In the genomic region with DNA sequence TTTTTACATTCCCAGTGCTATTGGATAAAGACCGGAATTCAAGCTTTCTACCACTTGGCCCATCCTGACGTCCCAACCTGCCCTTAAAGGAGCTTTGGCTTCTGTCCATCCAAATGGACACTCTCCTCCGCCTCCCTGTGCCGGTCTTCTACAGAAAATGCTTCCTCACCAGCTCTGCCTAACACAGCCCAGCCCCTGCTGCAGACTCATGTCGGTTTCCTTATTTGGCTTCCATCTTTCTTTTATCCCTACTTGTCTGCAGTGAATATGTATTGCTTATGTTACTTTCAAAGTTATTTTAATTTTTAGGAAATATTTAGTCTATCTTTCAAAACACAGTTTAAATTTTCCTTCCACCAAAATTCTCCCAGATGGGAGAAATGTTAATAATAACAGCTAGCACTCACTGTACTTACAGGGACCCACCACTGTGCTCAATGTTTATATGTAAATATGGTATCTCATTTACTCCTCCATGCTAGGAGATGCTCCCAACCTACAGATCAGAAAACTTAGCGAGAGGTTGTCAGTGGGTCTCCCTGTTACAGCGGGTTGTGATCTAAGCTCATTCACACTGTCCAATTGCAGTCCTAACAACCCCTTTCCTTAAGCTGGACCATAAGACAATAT, we compare ENCODE assay signal across 22 mouse cellular contexts.
DNase-seq lines count a peak whose midpoint lies in the region; ATAC-seq and TF ChIP-seq lines count a peak whose summit lies in the region.
"Had no signal": no experiment of that assay in that cellular context is flagged by ENCODE, and none has a peak within 500 bp of the region (broad histone marks: within the 10 kb centered on the region; RNA-seq: fewer than 3 reads in every experiment).

No protein-coding gene starts in this region.

- H3K4me2 ChIP-seq in lung, embryonic 14.5 days: no peak overlapping the region
- H3K4me2 ChIP-seq in intestine, embryonic 15.5 days (replicated peaks): no peak overlapping the region
- no peak overlapping the region for H3K4me2 ChIP-seq in stomach, postnatal 0 days (replicated peaks; ENCODE audit: low read depth)
- H3K4me2 ChIP-seq: forebrain, embryonic 13.5 days; heart, embryonic 15.5 days; hindbrain, embryonic 13.5 days had no signal

- H3K9ac ChIP-seq in lung, embryonic 14.5 days: no peak overlapping the region
- no peak overlapping the region for H3K9ac ChIP-seq in intestine, embryonic 15.5 days
- no peak overlapping the region for H3K9ac ChIP-seq in stomach, postnatal 0 days (ENCODE audit: low read length)
- H3K9ac ChIP-seq: forebrain, embryonic 13.5 days; forebrain, postnatal 0 days; heart, embryonic 15.5 days; hindbrain, embryonic 13.5 days had no signal

- TF ChIP-seq CTCF in lung, embryonic 14.5 days (IDR thresholded peaks at IDR 0.05; ENCODE audit: low read depth): no peak
- TF ChIP-seq CTCF in lung, adult 2 months (IDR thresholded peaks at IDR 0.05; ENCODE audit: insufficient read depth, low read length): no peak
- TF ChIP-seq CTCF in small intestine, adult 2 months (IDR thresholded peaks at IDR 0.05; ENCODE audit: extremely low read depth, insufficient read length, insufficient replicate concordance, low read depth, low read length): no peak
- TF ChIP-seq CTCF in stomach, postnatal 0 days (IDR thresholded peaks at IDR 0.05; ENCODE audit: low read depth): no peak

- no peak for TF ChIP-seq POLR2A in lung, adult 2 months (IDR thresholded peaks at IDR 0.05; ENCODE audit: borderline replicate concordance, extremely low read depth, low read depth, low read length)
- TF ChIP-seq POLR2A in small intestine, adult 2 months (IDR thresholded peaks at IDR 0.05; ENCODE audit: low read depth, low read length): no peak

- no peaks in the 10 kb centered on the region for H3K36me3 ChIP-seq in lung, embryonic 14.5 days (ENCODE audit: insufficient read depth)
- H3K36me3 ChIP-seq in intestine, embryonic 15.5 days: no peaks in the 10 kb centered on the region
- H3K36me3 ChIP-seq in small intestine, adult 2 months (ENCODE audit: control insufficient read depth, insufficient read depth, low read length): no peaks in the 10 kb centered on the region
- H3K36me3 ChIP-seq in stomach, postnatal 0 days (ENCODE audit: control insufficient read depth, insufficient read depth, low read length): no peaks in the 10 kb centered on the region
- H3K36me3 ChIP-seq: embryonic facial prominence, embryonic 10.5 days; heart, embryonic 10.5 days; heart, embryonic 15.5 days; hindbrain, embryonic 13.5 days had no signal

- no peaks in the 10 kb centered on the region for H3K4me1 ChIP-seq in lung, embryonic 14.5 days (ENCODE audit: insufficient read depth)
- H3K4me1 ChIP-seq in lung, adult 2 months (ENCODE audit: control insufficient read depth, insufficient read depth, low read length): no peaks in the 10 kb centered on the region
- peaks cover 5% of the 10 kb centered on the region for H3K4me1 ChIP-seq in intestine, embryonic 15.5 days (replicated peaks)
- peaks cover 7% of the 10 kb centered on the region; the same call in 1 of the 2 replicates for H3K4me1 ChIP-seq in small intestine, adult 2 months (ENCODE audit: control insufficient read depth, insufficient read depth, insufficient read length, low read length)
- no peaks in the 10 kb centered on the region for H3K4me1 ChIP-seq in stomach, postnatal 0 days (replicated peaks; ENCODE audit: control insufficient read depth, insufficient read depth)

- DNase-seq in lung, embryonic 14.5 days: peak; percentile 41
- DNase-seq in lung, adult 2 months: no peak
- no peak for DNase-seq in stomach, postnatal 0 days (ENCODE audit: low spot score)
- no peak for DNase-seq in retina, embryonic 14.5 days (ENCODE audit: low spot score)
- DNase-seq: adrenal gland, postnatal 14 days; cerebellum, adult 11-12 months; cerebellum, adult 9-11 months; cerebellum, postnatal 36 days; forebrain, postnatal 0 days; gastrocnemius, postnatal 25 days; heart, adult 18-20 months; heart, postnatal 14 days had no signal

- no peak overlapping the region for H3K4me3 ChIP-seq in lung, embryonic 14.5 days (ENCODE audit: low read depth, low read length)
- no peak overlapping the region for H3K4me3 ChIP-seq in lung, adult 2 months (replicated peaks; ENCODE audit: extremely low read depth, low read depth, low read length)
- H3K4me3 ChIP-seq in intestine, embryonic 15.5 days (replicated peaks): no peak overlapping the region
- H3K4me3 ChIP-seq in small intestine, adult 2 months (ENCODE audit: low read depth, low read length): no peak overlapping the region
- H3K4me3 ChIP-seq in stomach, postnatal 0 days (ENCODE audit: low read depth, low read length): no peak overlapping the region
- H3K4me3 ChIP-seq: embryonic facial prominence, embryonic 10.5 days; forebrain, embryonic 13.5 days; heart, embryonic 10.5 days; heart, embryonic 15.5 days; hindbrain, embryonic 13.5 days had no signal

- peak; percentile 82; the same call in 1 of the 2 replicates for ATAC-seq in lung, embryonic 14.5 days (ENCODE audit: insufficient read depth)
- no peak for ATAC-seq in intestine, embryonic 15.5 days
- ATAC-seq in stomach, postnatal 0 days (ENCODE audit: low FRiP score, low TSS enrichment): no peak
- ATAC-seq: activated CD4-positive, CD25-positive, alpha-beta regulatory T cell, adult 4 months; forebrain, embryonic 13.5 days; forebrain, postnatal 0 days; Patski had no signal

- H3K9me3 ChIP-seq in lung, embryonic 14.5 days (ENCODE audit: low read depth, low read length): no peaks in the 10 kb centered on the region; the same call in 1 of the 2 replicates
- H3K9me3 ChIP-seq in intestine, embryonic 15.5 days: no peaks in the 10 kb centered on the region
- no peaks in the 10 kb centered on the region for H3K9me3 ChIP-seq in stomach, postnatal 0 days (ENCODE audit: control insufficient read depth, low read length)
- H3K9me3 ChIP-seq: embryonic facial prominence, embryonic 10.5 days; forebrain, embryonic 13.5 days; heart, embryonic 10.5 days; heart, embryonic 15.5 days; hindbrain, embryonic 13.5 days had no signal

- WGBS in lung, embryonic 14.5 days: 63% methylated on average over 7 of the region's 7 CpGs
- whole genome bisulfite sequencing in lung, adult 2 months: 78% methylated on average over 7 of the region's 7 CpGs
- 60% methylated on average over 7 of the region's 7 CpGs for WGBS in intestine, embryonic 15.5 days
- 81% methylated on average over 7 of the region's 7 CpGs for WGBS in small intestine, adult 2 months
- 52% methylated on average over 7 of the region's 7 CpGs for WGBS in stomach, postnatal 0 days

- no peaks in the 10 kb centered on the region for H3K27me3 ChIP-seq in lung, embryonic 14.5 days (ENCODE audit: insufficient read depth, low read length)
- no peaks in the 10 kb centered on the region for H3K27me3 ChIP-seq in intestine, embryonic 15.5 days (replicated peaks)
- no peaks in the 10 kb centered on the region for H3K27me3 ChIP-seq in small intestine, adult 2 months (ENCODE audit: control insufficient read depth, insufficient read depth, low read length)
- H3K27me3 ChIP-seq in stomach, postnatal 0 days (ENCODE audit: control insufficient read depth, insufficient read depth, low read length): no peaks in the 10 kb centered on the region
- H3K27me3 ChIP-seq: CH12.LX; forebrain, embryonic 13.5 days; heart, embryonic 15.5 days; hindbrain, embryonic 13.5 days; Patski had no signal

- H3K27ac ChIP-seq in lung, embryonic 14.5 days (ENCODE audit: low read depth): no peak overlapping the region
- 0 out of 2 replicates have a peak overlapping the region, but pooled peaks have one; percentile 30 for H3K27ac ChIP-seq in intestine, embryonic 15.5 days
- 0 out of 2 replicates have a peak overlapping the region, but pooled peaks have one; percentile 55 for H3K27ac ChIP-seq in small intestine, adult 2 months (ENCODE audit: insufficient read depth, low read depth, low read length)
- peak overlapping the region; percentile 75; the same call in 1 of the 2 replicates for H3K27ac ChIP-seq in stomach, postnatal 0 days (replicated peaks)
- H3K27ac ChIP-seq: embryonic facial prominence, embryonic 10.5 days; forebrain, embryonic 13.5 days; heart, embryonic 10.5 days; heart, embryonic 15.5 days; hindbrain, embryonic 13.5 days had no signal

- no peak for TF ChIP-seq EP300 in stomach, postnatal 0 days (optimal IDR thresholded peaks at IDR 0.05)
